ENCODE assay signal across 8 mouse cellular contexts in the genomic region with DNA sequence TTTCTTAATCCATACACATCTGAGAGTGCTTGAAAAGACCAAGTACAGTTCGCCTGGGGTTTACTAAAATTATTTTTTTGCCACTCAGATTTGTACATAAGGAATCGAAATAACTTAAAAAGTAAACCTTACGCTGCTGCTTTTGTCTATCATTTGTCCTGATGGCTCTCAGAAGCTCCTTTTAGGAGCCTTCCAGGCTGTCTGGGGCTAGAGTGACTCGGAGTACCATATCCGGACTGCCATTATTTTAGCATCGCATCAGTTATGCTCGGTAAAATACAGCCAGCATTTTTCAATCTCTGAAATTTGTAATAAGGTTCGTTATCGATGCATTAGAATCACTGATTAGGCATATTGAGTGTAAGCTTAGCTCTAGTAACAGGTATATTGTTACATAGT. TPM values are rescaled to one million over a fixed set of nuclear protein-coding genes. Genes with fewer than 3 reads are reported as not detected.
A peak's percentile ranks its signal among the peaks of the same experiment; 100 is the strongest.
DNase-seq lines count a peak whose midpoint lies in the region; ATAC-seq and TF ChIP-seq lines count a peak whose summit lies in the region.

No protein-coding gene starts in this region.

- intact Hi-C loops in heart, postnatal 10 days (cut with DNase I), result no loop called here

- 83% methylated on average over 9 of the region's 9 CpGs for WGBS in heart, embryonic 10.5 days
- 61% methylated on average over 9 of the region's 9 CpGs for WGBS in forebrain, postnatal 0 days
- WGBS in liver, embryonic 15.5 days (ENCODE audit: insufficient replicate concordance), result 79% methylated on average over 9 of the region's 9 CpGs

- peaks cover 27% of the 10 kb centered on the region for H3K4me1 ChIP-seq in heart, embryonic 10.5 days
- peaks cover 60% of the 10 kb centered on the region for H3K4me1 ChIP-seq in E14TG2a.4 (replicated peaks; ENCODE audit: low read depth, low read length)
- 0 out of 2 replicates have a peak, but pooled peaks cover 8% of the 10 kb centered on the region for H3K4me1 ChIP-seq in forebrain, postnatal 0 days (ENCODE audit: insufficient read depth)
- peaks cover 57% of the 10 kb centered on the region for H3K4me1 ChIP-seq in liver, embryonic 15.5 days (replicated peaks)

- ATAC-seq in forebrain, postnatal 0 days, result no peak
- no peak for ATAC-seq in liver, embryonic 15.5 days (ENCODE audit: insufficient read depth)

- no peaks in the 10 kb centered on the region for H3K9me3 ChIP-seq in heart, embryonic 10.5 days
- H3K9me3 ChIP-seq in E14TG2a.4 (ENCODE audit: low read length), result no peaks in the 10 kb centered on the region
- H3K9me3 ChIP-seq in forebrain, postnatal 0 days (ENCODE audit: low read length), result no peaks in the 10 kb centered on the region
- no peaks in the 10 kb centered on the region for H3K9me3 ChIP-seq in liver, embryonic 15.5 days (replicated peaks)

- peak overlapping the region; percentile 39 for H3K4me2 ChIP-seq in forebrain, postnatal 0 days (ENCODE audit: low read depth)
- peak overlapping the region; percentile 64 for H3K4me2 ChIP-seq in liver, embryonic 15.5 days

- peak overlapping the region; percentile 31 for H3K4me3 ChIP-seq in heart, embryonic 10.5 days
- peak overlapping the region; percentile 54 for H3K4me3 ChIP-seq in E14TG2a.4 (replicated peaks; ENCODE audit: low read length)
- H3K4me3 ChIP-seq in forebrain, postnatal 0 days (ENCODE audit: low read depth, low read length), result peak overlapping the region; percentile 20
- H3K4me3 ChIP-seq in liver, embryonic 15.5 days (replicated peaks), result peak overlapping the region; percentile 38

- peak overlapping the region; percentile 82 for H3K27ac ChIP-seq in heart, embryonic 10.5 days
- peak overlapping the region; percentile 47 for H3K27ac ChIP-seq in forebrain, postnatal 0 days (ENCODE audit: low read depth, low read length)
- peak overlapping the region; percentile 98 for H3K27ac ChIP-seq in liver, embryonic 15.5 days (replicated peaks)

- H3K9ac ChIP-seq in forebrain, postnatal 0 days, result peak overlapping the region; percentile 19
- H3K9ac ChIP-seq in liver, embryonic 15.5 days, result peak overlapping the region; percentile 52

- H3K27me3 ChIP-seq in heart, embryonic 10.5 days (ENCODE audit: insufficient read depth, poor library complexity, severe bottlenecking), result no peaks in the 10 kb centered on the region
- H3K27me3 ChIP-seq in E14TG2a.4 (ENCODE audit: insufficient read depth, low read length), result no peaks in the 10 kb centered on the region
- H3K27me3 ChIP-seq in forebrain, postnatal 0 days (ENCODE audit: insufficient read depth, low read length), result no peaks in the 10 kb centered on the region
- H3K27me3 ChIP-seq in liver, embryonic 15.5 days, result no peaks in the 10 kb centered on the region

- no peaks in the 10 kb centered on the region for H3K36me3 ChIP-seq in heart, embryonic 10.5 days
- H3K36me3 ChIP-seq in E14TG2a.4 (ENCODE audit: insufficient read depth, low read length), result peaks cover 19% of the 10 kb centered on the region; the same call in 1 of the 2 replicates
- no peaks in the 10 kb centered on the region for H3K36me3 ChIP-seq in forebrain, postnatal 0 days (ENCODE audit: insufficient read depth)
- no peaks in the 10 kb centered on the region for H3K36me3 ChIP-seq in liver, embryonic 15.5 days (replicated peaks)

- DNase-seq in heart, embryonic 10.5 days (ENCODE audit: low spot score), result no peak
- no peak for DNase-seq in heart, postnatal 10 days
- no peak for DNase-seq in forebrain, postnatal 0 days
- DNase-seq in right cerebral cortex, postnatal 14 days, result no peak
- no peak for DNase-seq in frontal cortex, postnatal 25 days (ENCODE audit: low spot score in 2 of 2)
- DNase-seq in spleen, adult 18-20 months, result no peak

- TF ChIP-seq CTCF in E14TG2a.4 (conservative IDR thresholded peaks at IDR 0.05; ENCODE audit: low read length), result no peak
- no peak for TF ChIP-seq CTCF in forebrain, postnatal 0 days (IDR thresholded peaks at IDR 0.05; ENCODE audit: low read depth)

RNA-seq across cellular contexts. Expression of a gene that starts 0.7 kb away (rescaled TPM):
- polyA plus RNA-seq in heart, embryonic 10.5 days (2016; fragmentation: Nextera tagmentation; extraction: Ambion mirVana), result 13.0 and 21.3 TPM in 2 replicates
- 100 to 1,000 TPM; 615 to 716 TPM for total RNA-seq in heart, postnatal 10 days (2021)
- total RNA-seq in forebrain, postnatal 0 days (2014; rRNA removed), result 858 and 1,027 TPM in 2 replicates
- 32.7 and 59.8 TPM in 2 replicates for polyA plus RNA-seq in forebrain, postnatal 0 days (2015; fragmentation: Nextera tagmentation; extraction: Ambion mirVana)
- polyA plus RNA-seq in liver, embryonic 15.5 days (2015; fragmentation: Nextera tagmentation; extraction: Ambion mirVana), result 54.8 and 64.9 TPM in 2 replicates

RNA-seq across cellular contexts. Expression of a gene that starts 1.9 kb away (rescaled TPM):
- 3.4 and 5.1 TPM in 2 replicates for polyA plus RNA-seq in heart, embryonic 10.5 days (2016; fragmentation: Nextera tagmentation; extraction: Ambion mirVana)
- 10 to 100 TPM; 78.6 to 96.2 TPM for total RNA-seq in heart, postnatal 10 days (2021)
- 52.3 and 90.8 TPM in 2 replicates for total RNA-seq in forebrain, postnatal 0 days (2014; rRNA removed)
- polyA plus RNA-seq in forebrain, postnatal 0 days (2015; fragmentation: Nextera tagmentation; extraction: Ambion mirVana), result 0.84 and 1.3 TPM in 2 replicates
- polyA plus RNA-seq in liver, embryonic 15.5 days (2015; fragmentation: Nextera tagmentation; extraction: Ambion mirVana), result 10.8 and 13.6 TPM in 2 replicates

RNA-seq across cellular contexts. Expression of a gene that starts 4.5 kb away (rescaled TPM):
- polyA plus RNA-seq in heart, embryonic 10.5 days (2016; fragmentation: Nextera tagmentation; extraction: Ambion mirVana), result 8.3 and 9.5 TPM in 2 replicates
- 10 to 100 TPM; 21.8 to 28.9 TPM for total RNA-seq in heart, postnatal 10 days (2021)
- 906 and 1,412 TPM in 2 replicates for total RNA-seq in forebrain, postnatal 0 days (2014; rRNA removed)
- 14.2 and 23.3 TPM in 2 replicates for polyA plus RNA-seq in forebrain, postnatal 0 days (2015; fragmentation: Nextera tagmentation; extraction: Ambion mirVana)
- 31.3 and 45.2 TPM in 2 replicates for polyA plus RNA-seq in liver, embryonic 15.5 days (2015; fragmentation: Nextera tagmentation; extraction: Ambion mirVana)

RNA-seq across cellular contexts. Expression of a gene that starts 5.7 kb away (rescaled TPM):
- polyA plus RNA-seq in heart, embryonic 10.5 days (2016; fragmentation: Nextera tagmentation; extraction: Ambion mirVana), result 0.41 and 0.60 TPM in 2 replicates
- total RNA-seq in heart, postnatal 10 days (2021), result under 1 TPM in 1 of 2 experiments, not detected in 1; 0.22 TPM
- not detected in 2 replicates for total RNA-seq in forebrain, postnatal 0 days (2014; rRNA removed)
- polyA plus RNA-seq in forebrain, postnatal 0 days (2015; fragmentation: Nextera tagmentation; extraction: Ambion mirVana), result not detected in 2 replicates
- 2.5 and 3.2 TPM in 2 replicates for polyA plus RNA-seq in liver, embryonic 15.5 days (2015; fragmentation: Nextera tagmentation; extraction: Ambion mirVana)

RNA-seq across cellular contexts. Expression of a gene that starts 19.9 kb away (rescaled TPM):
- 2.8 and 3.5 TPM in 2 replicates for polyA plus RNA-seq in heart, embryonic 10.5 days (2016; fragmentation: Nextera tagmentation; extraction: Ambion mirVana)
- 1 to 10 TPM; 4.6 to 5.9 TPM for total RNA-seq in heart, postnatal 10 days (2021)
- total RNA-seq in forebrain, postnatal 0 days (2014; rRNA removed), result 9.0 and 12.2 TPM in 2 replicates
- 3.6 and 3.9 TPM in 2 replicates for polyA plus RNA-seq in forebrain, postnatal 0 days (2015; fragmentation: Nextera tagmentation; extraction: Ambion mirVana)
- 6.5 and 7.7 TPM in 2 replicates for polyA plus RNA-seq in liver, embryonic 15.5 days (2015; fragmentation: Nextera tagmentation; extraction: Ambion mirVana)

Comparison
In these comparisons a context has a peak if more than half of its experiments do, and no peak if none do; other contexts are left out.
1. H3K27ac ChIP-seq: peak in every context shown above with its lines; median percentile 98 in liver, embryonic 15.5 days; 82 in heart, embryonic 10.5 days; 47 in forebrain, postnatal 0 days.